ENCODE assay signal across 31 mouse cellular contexts in genomic region chr15:102173581-102173980, GRCm38 (mm10). TPM values are rescaled to one million over a fixed set of nuclear protein-coding genes. Genes with fewer than 3 reads are reported as not detected.
A peak's percentile ranks its signal among the peaks of the same experiment; 100 is the strongest.
DNase-seq lines count a peak whose midpoint lies in the region; ATAC-seq and TF ChIP-seq lines count a peak whose summit lies in the region.
"Had no signal": no experiment of that assay in that cellular context is flagged by ENCODE, and none has a peak within 500 bp of the region (broad histone marks: within the 10 kb centered on the region; RNA-seq: fewer than 3 reads in every experiment).

No protein-coding gene starts in this region.

- H3K79me2 ChIP-seq in liver, adult 2 months (ENCODE audit: control insufficient read depth, insufficient read depth, low read length): no peaks in the 10 kb centered on the region

- H3K4me2 ChIP-seq in intestine, embryonic 15.5 days (replicated peaks): no peak overlapping the region
- no peak overlapping the region for H3K4me2 ChIP-seq in intestine, postnatal 0 days (replicated peaks; ENCODE audit: low read depth)
- no peak overlapping the region for H3K4me2 ChIP-seq in stomach, postnatal 0 days (replicated peaks; ENCODE audit: low read depth)
- H3K4me2 ChIP-seq: embryonic facial prominence, embryonic 13.5 days; embryonic facial prominence, embryonic 15.5 days; forebrain, embryonic 13.5 days; forebrain, embryonic 15.5 days had no signal

- H3K27me3 ChIP-seq in liver, adult 2 months (ENCODE audit: control insufficient read depth, insufficient read depth, low read length): no peaks in the 10 kb centered on the region
- H3K27me3 ChIP-seq in intestine, embryonic 15.5 days (replicated peaks): no peaks in the 10 kb centered on the region
- H3K27me3 ChIP-seq in intestine, postnatal 0 days (replicated peaks; ENCODE audit: control insufficient read depth, insufficient read depth, low read length): no peaks in the 10 kb centered on the region
- no peaks in the 10 kb centered on the region for H3K27me3 ChIP-seq in stomach, postnatal 0 days (ENCODE audit: control insufficient read depth, insufficient read depth, low read length)
- H3K27me3 ChIP-seq: CH12.LX; embryonic facial prominence, embryonic 13.5 days; embryonic facial prominence, embryonic 15.5 days; forebrain, embryonic 13.5 days; forebrain, embryonic 15.5 days; Patski had no signal

- no peaks in the 10 kb centered on the region for H3K9me3 ChIP-seq in intestine, embryonic 15.5 days
- no peaks in the 10 kb centered on the region for H3K9me3 ChIP-seq in intestine, postnatal 0 days (ENCODE audit: control insufficient read depth)
- H3K9me3 ChIP-seq in stomach, postnatal 0 days (ENCODE audit: control insufficient read depth, low read length): no peaks in the 10 kb centered on the region
- H3K9me3 ChIP-seq: embryonic facial prominence, embryonic 13.5 days; embryonic facial prominence, embryonic 15.5 days; forebrain, embryonic 13.5 days; forebrain, embryonic 15.5 days; G1E had no signal

- 59% methylated on average over 3 of the region's 3 CpGs for WGBS in liver, adult 2 months
- 79% methylated on average over 3 of the region's 3 CpGs for WGBS in intestine, embryonic 15.5 days
- 46% methylated on average over 3 of the region's 3 CpGs for WGBS in intestine, postnatal 0 days
- 73% methylated on average over 3 of the region's 3 CpGs for WGBS in stomach, postnatal 0 days

- no peak for TF ChIP-seq EP300 in stomach, postnatal 0 days (optimal IDR thresholded peaks at IDR 0.05)

- no peak overlapping the region for H3K27ac ChIP-seq in liver, adult 2 months (replicated peaks; ENCODE audit: insufficient read depth, low read depth, low read length)
- H3K27ac ChIP-seq in intestine, embryonic 15.5 days: no peak overlapping the region
- H3K27ac ChIP-seq in intestine, postnatal 0 days (ENCODE audit: low read depth, low read length): no peak overlapping the region
- H3K27ac ChIP-seq in stomach, postnatal 0 days (replicated peaks): no peak overlapping the region
- H3K27ac ChIP-seq: embryonic facial prominence, embryonic 13.5 days; embryonic facial prominence, embryonic 15.5 days; forebrain, embryonic 13.5 days; forebrain, embryonic 15.5 days had no signal

- no peak for TF ChIP-seq CTCF in liver, adult 2 months (IDR thresholded peaks at IDR 0.05; ENCODE audit: low read depth, low read length)
- no peak for TF ChIP-seq CTCF in intestine, postnatal 0 days (IDR thresholded peaks at IDR 0.05; ENCODE audit: low read depth)
- no peak for TF ChIP-seq CTCF in stomach, postnatal 0 days (IDR thresholded peaks at IDR 0.05; ENCODE audit: low read depth)

- no peak overlapping the region for H3K9ac ChIP-seq in liver, adult 2 months (ENCODE audit: low read depth, low read length)
- no peak overlapping the region for H3K9ac ChIP-seq in intestine, embryonic 15.5 days
- no peak overlapping the region for H3K9ac ChIP-seq in intestine, postnatal 0 days (ENCODE audit: low read depth, low read length)
- no peak overlapping the region for H3K9ac ChIP-seq in stomach, postnatal 0 days (ENCODE audit: low read length)
- H3K9ac ChIP-seq: embryonic facial prominence, embryonic 13.5 days; embryonic facial prominence, embryonic 15.5 days; forebrain, embryonic 13.5 days; forebrain, embryonic 15.5 days had no signal

- no peak for TF ChIP-seq POLR2A in liver, adult 2 months (IDR thresholded peaks at IDR 0.05; ENCODE audit: extremely low read depth, insufficient read depth, low read length)

- H3K36me3 ChIP-seq in liver, adult 2 months (ENCODE audit: control insufficient read depth, insufficient read depth, low read length): peaks cover 10% of the 10 kb centered on the region; the same call in 1 of the 2 replicates
- 0 out of 2 replicates have a peak, but pooled peaks cover 3% of the 10 kb centered on the region for H3K36me3 ChIP-seq in intestine, embryonic 15.5 days
- peaks cover 5% of the 10 kb centered on the region; the same call in 1 of the 2 replicates for H3K36me3 ChIP-seq in intestine, postnatal 0 days (ENCODE audit: control insufficient read depth, insufficient read depth)
- no peaks in the 10 kb centered on the region for H3K36me3 ChIP-seq in stomach, postnatal 0 days (ENCODE audit: control insufficient read depth, insufficient read depth, low read length)
- H3K36me3 ChIP-seq: forebrain, embryonic 15.5 days; G1E had no signal

- ATAC-seq in intestine, embryonic 15.5 days: peak; percentile 16; the same call in 1 of the 2 replicates
- peak; percentile 46; the same call in 1 of the 2 replicates for ATAC-seq in intestine, postnatal 0 days
- ATAC-seq in stomach, postnatal 0 days (ENCODE audit: low FRiP score, low TSS enrichment): peak; percentile 55; the same call in 1 of the 2 replicates
- ATAC-seq: activated CD4-positive, CD25-positive, alpha-beta regulatory T cell, adult 4 months; CD4-positive, CD25-positive, alpha-beta regulatory T cell, adult 4 months; forebrain, embryonic 13.5 days; forebrain, embryonic 15.5 days; Patski had no signal

- H3K4me1 ChIP-seq in liver, adult 2 months (ENCODE audit: control insufficient read depth, insufficient read depth, low read length): peaks cover 13% of the 10 kb centered on the region
- H3K4me1 ChIP-seq in intestine, embryonic 15.5 days (replicated peaks): 0 out of 2 replicates have a peak, but pooled peaks cover 2% of the 10 kb centered on the region
- H3K4me1 ChIP-seq in intestine, postnatal 0 days (replicated peaks; ENCODE audit: control insufficient read depth, insufficient read depth, low read length): no peaks in the 10 kb centered on the region
- no peaks in the 10 kb centered on the region for H3K4me1 ChIP-seq in stomach, postnatal 0 days (replicated peaks; ENCODE audit: control insufficient read depth, insufficient read depth)
- H3K4me1 ChIP-seq: forebrain, embryonic 13.5 days; forebrain, embryonic 15.5 days had no signal

- H3K4me3 ChIP-seq in liver, adult 2 months (ENCODE audit: insufficient read depth, low read depth, low read length): no peak overlapping the region
- H3K4me3 ChIP-seq in intestine, embryonic 15.5 days (replicated peaks): no peak overlapping the region
- H3K4me3 ChIP-seq in intestine, postnatal 0 days (ENCODE audit: low read depth, low read length): no peak overlapping the region
- H3K4me3 ChIP-seq in stomach, postnatal 0 days (ENCODE audit: low read depth, low read length): no peak overlapping the region
- H3K4me3 ChIP-seq: embryonic facial prominence, embryonic 13.5 days; embryonic facial prominence, embryonic 15.5 days; erythroblast, embryonic 14.5 days; forebrain, embryonic 13.5 days; forebrain, embryonic 15.5 days had no signal

- DNase-seq in liver, adult 2 months (ENCODE audit: extremely low read depth, low read depth, low spot score): peak; percentile 64
- no peak for DNase-seq in liver
- DNase-seq in stomach, postnatal 0 days (ENCODE audit: low spot score): no peak
- no peak for DNase-seq in heart, adult 11 months
- no peak for DNase-seq in cerebellum, adult 11 months
- DNase-seq in layer of hippocampus, postnatal 10 days (ENCODE audit: low spot score in 2 of 2): no peak
- DNase-seq: adrenal gland, adult 8-10 months; adrenal gland, postnatal 14 days; adrenal gland, postnatal 36 days; B cell, adult 2 months; cerebellum, adult 18-20 months; cerebellum, adult 8-10 months; cerebellum, adult 9-11 months; cerebellum, postnatal 14 days; cerebellum, postnatal 36 days; embryo, embryonic 11 days had no signal

RNA-seq across cellular contexts. Expression of gene Soat2, which starts 23.3 kb away (rescaled TPM):
- 27.5 and 36.5 TPM in 2 replicates for total RNA-seq in liver, adult 2 months (2014; rRNA removed)
- polyA plus RNA-seq in liver, adult 2 months (2012; rRNA removed): 54.9 and 80.8 TPM in 2 replicates
- polyA plus RNA-seq in intestine, embryonic 15.5 days (2015; fragmentation: Nextera tagmentation; extraction: Ambion mirVana): 12.0 and 14.3 TPM in 2 replicates
- polyA plus RNA-seq in intestine, postnatal 0 days (2015; fragmentation: Nextera tagmentation; extraction: Ambion mirVana): 52.7 and 56.7 TPM in 2 replicates
- polyA plus RNA-seq in stomach, postnatal 0 days (2015; fragmentation: Nextera tagmentation; extraction: Ambion mirVana): 5.9 and 6.0 TPM in 2 replicates
- total RNA-seq in layer of hippocampus, postnatal 10 days (2021): not detected
- polyA plus RNA-seq: embryonic facial prominence, embryonic 11.5 days; embryonic facial prominence, embryonic 13.5 days; forebrain, embryonic 11.5 days; forebrain, embryonic 15.5 days had no signal

RNA-seq across cellular contexts. Expression of gene Igfbp6, which starts 29.4 kb away (rescaled TPM):
- 1.0 and 1.8 TPM in 2 replicates for total RNA-seq in liver, adult 2 months (2014; rRNA removed)
- 2.3 and 4.5 TPM in 2 replicates for polyA plus RNA-seq in liver, adult 2 months (2012; rRNA removed)
- 10.9 and 12.7 TPM in 2 replicates for polyA plus RNA-seq in intestine, embryonic 15.5 days (2015; fragmentation: Nextera tagmentation; extraction: Ambion mirVana)
- polyA plus RNA-seq in intestine, postnatal 0 days (2015; fragmentation: Nextera tagmentation; extraction: Ambion mirVana): 27.8 and 29.1 TPM in 2 replicates
- 30.6 and 39.5 TPM in 2 replicates for polyA plus RNA-seq in stomach, postnatal 0 days (2015; fragmentation: Nextera tagmentation; extraction: Ambion mirVana)
- total RNA-seq in layer of hippocampus, postnatal 10 days (2021): 1 to 10 TPM; 2.3 to 3.1 TPM
- total RNA-seq: common myeloid progenitor, adult 5-6 weeks had no signal
- polyA plus RNA-seq: embryonic facial prominence, embryonic 11.5 days; forebrain, embryonic 11.5 days had no signal

RNA-seq across cellular contexts. Expression of gene Zfp740, which starts 29.5 kb away (rescaled TPM):
- total RNA-seq in liver, adult 2 months (2014; rRNA removed): 15.6 and 21.0 TPM in 2 replicates
- 8.1 and 9.4 TPM in 2 replicates for polyA plus RNA-seq in liver, adult 2 months (2012; rRNA removed)
- 41.3 and 44.1 TPM in 2 replicates for polyA plus RNA-seq in intestine, embryonic 15.5 days (2015; fragmentation: Nextera tagmentation; extraction: Ambion mirVana)
- polyA plus RNA-seq in intestine, postnatal 0 days (2015; fragmentation: Nextera tagmentation; extraction: Ambion mirVana): 14.1 and 16.0 TPM in 2 replicates
- 19.9 and 20.2 TPM in 2 replicates for polyA plus RNA-seq in stomach, postnatal 0 days (2015; fragmentation: Nextera tagmentation; extraction: Ambion mirVana)
- total RNA-seq in layer of hippocampus, postnatal 10 days (2021): 10 to 100 TPM; 64.4 to 68.3 TPM

RNA-seq across cellular contexts. Expression of gene Csad, which starts 30.9 kb away (rescaled TPM):
- total RNA-seq in liver, adult 2 months (2014; rRNA removed): 47.6 and 449 TPM in 2 replicates
- polyA plus RNA-seq in liver, adult 2 months (2012; rRNA removed): 107 and 123 TPM in 2 replicates
- polyA plus RNA-seq in intestine, embryonic 15.5 days (2015; fragmentation: Nextera tagmentation; extraction: Ambion mirVana): 45.8 and 49.3 TPM in 2 replicates
- 22.8 and 26.8 TPM in 2 replicates for polyA plus RNA-seq in intestine, postnatal 0 days (2015; fragmentation: Nextera tagmentation; extraction: Ambion mirVana)
- 32.1 and 39.4 TPM in 2 replicates for polyA plus RNA-seq in stomach, postnatal 0 days (2015; fragmentation: Nextera tagmentation; extraction: Ambion mirVana)
- total RNA-seq in layer of hippocampus, postnatal 10 days (2021): 10 to 100 TPM; 33.0 to 38.7 TPM

RNA-seq across cellular contexts. Expression of gene Spryd3, which starts 37.5 kb away (rescaled TPM):
- total RNA-seq in liver, adult 2 months (2014; rRNA removed): 9.2 and 12.1 TPM in 2 replicates
- polyA plus RNA-seq in liver, adult 2 months (2012; rRNA removed): 20.7 and 22.6 TPM in 2 replicates
- 20.7 and 24.3 TPM in 2 replicates for polyA plus RNA-seq in intestine, embryonic 15.5 days (2015; fragmentation: Nextera tagmentation; extraction: Ambion mirVana)
- polyA plus RNA-seq in intestine, postnatal 0 days (2015; fragmentation: Nextera tagmentation; extraction: Ambion mirVana): 26.3 and 26.7 TPM in 2 replicates
- polyA plus RNA-seq in stomach, postnatal 0 days (2015; fragmentation: Nextera tagmentation; extraction: Ambion mirVana): 28.5 and 29.0 TPM in 2 replicates
- 100 to 1,000 TPM; 148 to 163 TPM for total RNA-seq in layer of hippocampus, postnatal 10 days (2021)
